Mouse (Mus musculus) cerebral cortex, adult 2 months (tissue): Measurements from ENCODE around the gene Kif5a.

Experiments
- WGBS: fragments of 180-500 bp; shearing (Covaris S2); methylation state at CpG from one replicate; pipeline ENCODE4 v1.1.7; 2018; 5-methylcytosine and 5-hydroxymethylcytosine counted together

Gene Kif5a

DNA sequence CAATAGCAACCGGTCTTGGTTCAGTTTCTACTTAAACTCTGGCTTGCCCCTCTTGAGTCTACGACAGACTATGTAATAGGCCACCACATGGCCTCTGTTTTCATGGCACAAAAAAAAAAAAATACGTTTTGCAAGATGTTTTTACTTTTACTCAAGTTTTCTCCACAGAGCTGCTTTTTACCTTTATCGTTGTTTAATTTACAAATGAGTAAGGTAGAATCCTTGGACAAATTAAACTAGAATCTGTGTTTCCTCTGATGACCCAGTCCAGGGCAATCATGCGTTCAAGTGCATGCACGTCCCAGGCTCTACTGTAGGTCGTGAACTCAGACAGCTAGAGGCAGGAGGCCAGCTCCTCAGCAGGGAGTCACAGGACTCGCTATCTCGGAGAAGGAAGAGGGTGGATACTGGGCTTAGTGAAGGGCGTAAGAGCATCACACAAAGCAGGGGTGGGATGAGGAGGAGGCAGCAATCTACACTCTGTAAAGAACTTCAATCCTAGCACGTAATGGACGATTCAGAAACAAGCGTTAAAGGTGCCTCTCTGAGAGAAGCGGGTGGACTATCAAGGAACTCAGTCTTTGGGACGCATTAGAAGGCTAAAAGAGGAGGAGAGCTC is 26.5 kb upstream of the Kif5a start:
- WGBS = under 1% methylated on average over 15 of the region's 15 CpGs

DNA sequence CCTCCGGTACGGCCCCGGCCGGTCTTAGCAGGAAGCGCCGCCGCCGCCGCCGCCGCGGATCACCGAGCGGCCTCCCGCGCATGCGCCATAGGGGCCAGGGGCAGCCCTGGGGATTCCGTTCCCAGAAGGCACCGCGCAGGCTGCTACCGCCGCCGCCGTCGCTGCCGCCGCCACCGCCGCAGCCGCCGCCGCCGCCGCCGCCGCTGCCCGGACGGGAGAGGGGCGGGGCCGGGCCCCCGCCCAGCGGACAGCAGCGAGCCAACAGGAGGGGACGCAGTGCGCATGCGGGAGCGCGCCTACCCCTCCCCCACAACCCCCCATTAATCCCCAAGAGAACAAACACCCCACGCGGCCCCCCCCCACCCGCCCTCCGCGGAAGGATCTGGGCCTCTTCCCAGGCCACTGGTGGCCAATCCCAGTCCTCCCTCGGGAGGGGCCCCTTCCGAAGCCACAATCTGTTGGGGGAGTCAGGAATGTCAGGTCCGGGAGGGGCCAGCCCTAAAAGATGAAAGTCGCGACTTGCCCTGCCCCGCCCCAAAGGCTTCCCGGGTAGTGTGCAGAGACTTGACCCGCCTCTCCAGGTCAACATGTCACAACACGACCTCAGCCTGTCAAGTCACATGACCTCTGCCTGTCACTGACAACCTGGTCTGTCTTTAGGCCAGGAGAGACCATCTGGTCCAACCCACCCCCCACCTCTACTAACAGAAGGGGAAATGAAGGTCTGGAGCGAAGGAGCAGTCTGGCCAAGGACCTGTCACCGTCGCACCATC is 25.8 kb upstream of the Kif5a start, which contains the start of gene Mbd6:
TSS of gene Mbd6 (minus strand) at position 219 of the 773 bp plus-strand sequence.
- under 1% methylated on average over 62 of the region's 65 CpGs for WGBS

DNA sequence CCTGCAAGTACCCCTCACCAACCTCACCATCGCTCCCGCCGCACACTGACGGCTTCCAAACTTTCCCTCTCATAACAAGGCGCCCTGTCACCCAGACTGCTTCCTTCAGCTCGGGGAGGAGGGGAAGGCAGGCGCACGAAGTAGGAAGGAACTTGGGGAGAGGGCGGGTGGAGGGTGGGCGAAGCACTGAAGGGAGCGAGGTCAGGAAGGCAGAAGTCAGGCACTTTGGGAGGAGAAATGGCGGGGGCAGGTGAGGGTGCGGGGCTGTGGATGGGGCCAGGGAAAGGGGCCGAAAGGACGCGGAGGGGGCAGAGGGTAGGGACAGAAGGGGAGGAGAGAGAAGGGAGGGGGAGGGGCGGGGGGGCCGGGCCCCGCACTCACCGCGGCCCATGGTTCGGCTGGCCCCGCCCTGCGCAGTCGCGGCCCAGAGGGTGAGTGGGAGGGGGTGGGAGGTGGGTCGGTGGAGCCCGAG is 25.2 kb upstream of the Kif5a start:
- WGBS = 1% methylated on average over 16 of the region's 28 CpGs

DNA sequence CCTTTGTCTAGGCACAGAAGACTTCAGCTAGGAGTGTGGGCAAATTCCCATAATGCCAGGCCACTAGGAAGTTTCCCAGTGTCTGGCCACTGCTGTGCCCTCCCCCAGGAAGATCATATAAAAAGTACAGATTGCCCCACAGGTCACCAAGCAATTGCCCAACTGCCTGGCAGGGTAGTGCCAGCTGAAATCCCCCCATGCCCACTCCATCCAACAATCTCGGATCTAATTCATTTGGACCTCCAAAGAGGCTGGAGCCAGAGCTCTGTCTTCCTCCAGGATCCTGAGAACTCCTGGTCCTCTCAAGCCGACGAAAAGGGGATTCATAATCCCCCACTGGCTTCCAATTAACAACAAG is 24.8 kb upstream of the Kif5a start:
- 0% methylated on average over 3 of the region's 3 CpGs for WGBS

DNA sequence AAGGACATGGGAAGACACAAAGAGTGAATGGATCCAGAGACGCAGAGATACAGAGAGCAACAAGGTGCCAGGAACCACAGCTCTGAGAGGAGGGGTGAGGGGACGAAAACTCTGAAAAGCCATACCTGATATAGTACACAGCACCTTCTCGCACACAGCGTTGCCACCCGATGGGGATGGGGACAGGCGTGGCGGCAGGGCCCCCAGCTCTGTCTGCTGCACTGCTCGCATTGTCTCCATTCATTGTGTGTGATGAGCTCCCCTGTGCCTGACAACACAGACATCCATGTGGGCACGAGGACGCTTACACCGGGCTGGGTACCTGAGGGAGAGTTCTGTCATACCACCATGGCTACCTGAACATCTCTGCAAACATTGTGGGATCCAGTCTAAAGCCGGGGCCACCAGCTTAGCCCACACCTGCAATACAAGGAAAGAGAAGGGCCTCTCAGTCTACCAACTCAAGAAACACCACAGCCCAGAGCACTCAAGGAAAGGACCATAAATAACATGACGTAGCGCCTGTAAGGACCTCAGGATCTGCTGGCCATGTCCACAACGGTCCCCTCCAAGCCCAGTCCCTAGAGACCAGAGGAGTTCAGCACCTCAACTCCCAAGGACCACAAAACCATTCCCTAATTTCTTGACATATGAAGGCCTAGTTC is 24.3 kb upstream of the Kif5a start:
- WGBS = 46% methylated on average over 15 of the region's 15 CpGs

DNA sequence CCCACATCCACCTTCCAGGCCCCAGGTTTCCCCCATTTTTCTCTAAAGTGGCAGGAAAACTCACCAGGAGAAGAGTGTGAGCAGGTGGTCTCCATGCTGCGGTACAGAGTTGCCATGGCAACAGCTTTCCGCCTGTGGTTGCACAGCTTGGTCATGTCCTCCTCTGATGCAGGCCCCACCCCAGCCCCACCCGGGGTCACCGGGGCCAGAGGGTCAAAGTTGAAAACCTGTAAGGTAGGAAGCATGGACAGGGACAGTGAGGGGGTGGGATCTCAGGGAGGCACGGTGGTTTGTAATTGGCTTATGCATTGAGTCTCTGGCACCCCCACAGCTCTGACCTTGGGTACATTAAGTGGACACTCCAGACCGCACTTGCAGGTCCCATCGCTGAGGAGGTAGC is 23.6 kb upstream of the Kif5a start:
- WGBS = 50% methylated on average over 7 of the region's 7 CpGs

DNA sequence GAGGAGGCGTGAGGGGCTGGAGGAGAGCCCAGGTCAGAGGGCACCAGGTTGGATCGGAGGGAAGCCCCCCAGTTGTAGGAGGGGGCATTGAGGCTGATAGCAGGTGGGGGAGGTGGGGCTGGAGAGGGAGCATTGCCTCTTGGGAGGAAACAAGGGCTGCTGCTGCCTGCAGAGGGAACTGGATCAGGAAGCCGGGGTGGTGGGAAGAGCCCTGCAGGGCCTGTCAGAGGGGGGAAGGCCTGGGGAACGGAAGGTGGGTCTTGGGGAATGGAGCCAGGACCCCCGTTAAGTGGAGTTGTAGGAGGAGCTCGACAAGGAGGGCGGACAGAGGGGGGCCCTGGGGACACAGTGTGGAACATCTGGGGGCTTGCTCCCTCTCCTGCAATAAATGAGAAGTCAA is 23.0 kb upstream of the Kif5a start:
- WGBS = 52% methylated on average over 7 of the region's 7 CpGs

DNA sequence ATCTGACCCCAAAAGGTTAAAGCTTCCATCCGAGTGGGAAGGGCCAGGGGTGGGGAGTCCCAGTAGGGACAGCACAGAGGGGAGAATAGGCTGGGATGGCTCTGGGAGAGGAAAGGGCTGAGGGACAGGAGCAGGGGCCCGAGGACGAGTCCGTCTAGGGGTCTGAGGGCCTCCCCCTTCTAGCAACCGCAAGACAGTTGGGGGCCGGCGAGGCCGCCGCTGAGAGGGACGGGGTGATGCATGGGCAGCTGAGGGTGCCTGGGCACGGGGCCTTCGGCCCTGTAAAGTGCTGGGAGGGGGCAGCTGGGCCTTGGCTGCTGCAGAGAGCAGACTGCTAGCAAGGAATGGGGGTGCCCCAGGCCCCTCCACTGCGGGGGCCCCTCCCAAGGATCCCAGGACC is 22.5 kb upstream of the Kif5a start:
- WGBS = 71% methylated on average over 13 of the region's 13 CpGs

DNA sequence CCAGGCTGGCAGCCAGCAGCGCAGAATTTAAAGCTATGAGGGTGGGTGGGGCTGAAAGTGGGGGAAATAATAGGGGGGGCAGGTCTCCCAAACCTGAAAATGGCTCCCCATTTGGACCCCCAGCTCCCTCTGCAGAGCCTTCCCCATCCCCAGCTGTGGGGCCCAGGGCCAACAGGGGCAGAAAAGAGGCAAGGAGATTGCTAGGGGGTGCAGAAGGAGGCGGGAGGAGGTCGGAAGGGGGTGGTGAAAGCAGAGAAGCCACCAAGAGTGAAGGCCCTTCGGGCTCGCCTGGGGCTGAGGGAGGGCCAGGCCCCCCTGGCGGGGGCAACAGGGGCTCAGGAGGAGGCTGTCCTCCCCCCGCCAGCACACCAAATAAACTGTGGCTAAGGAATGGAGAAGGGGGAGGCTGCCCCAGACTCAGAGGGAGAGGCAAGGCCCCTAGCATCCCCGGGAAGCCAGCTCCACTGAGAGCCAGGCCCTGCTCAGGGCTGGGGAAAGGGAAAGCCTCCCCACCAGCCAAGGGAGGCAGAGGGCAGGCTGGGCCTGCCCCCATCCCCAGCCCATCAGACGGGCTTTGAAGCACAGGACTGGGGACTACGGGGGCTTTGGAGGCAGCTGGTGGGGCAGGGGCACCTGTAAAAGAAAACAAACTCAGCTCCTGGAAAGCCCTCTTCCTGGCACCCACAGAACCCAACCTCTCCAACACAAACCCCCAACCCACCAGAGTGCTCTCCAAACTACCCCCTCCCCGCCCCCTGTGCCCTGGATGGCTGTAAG is 21.8 kb upstream of the Kif5a start:
- WGBS = 76% methylated on average over 10 of the region's 11 CpGs

DNA sequence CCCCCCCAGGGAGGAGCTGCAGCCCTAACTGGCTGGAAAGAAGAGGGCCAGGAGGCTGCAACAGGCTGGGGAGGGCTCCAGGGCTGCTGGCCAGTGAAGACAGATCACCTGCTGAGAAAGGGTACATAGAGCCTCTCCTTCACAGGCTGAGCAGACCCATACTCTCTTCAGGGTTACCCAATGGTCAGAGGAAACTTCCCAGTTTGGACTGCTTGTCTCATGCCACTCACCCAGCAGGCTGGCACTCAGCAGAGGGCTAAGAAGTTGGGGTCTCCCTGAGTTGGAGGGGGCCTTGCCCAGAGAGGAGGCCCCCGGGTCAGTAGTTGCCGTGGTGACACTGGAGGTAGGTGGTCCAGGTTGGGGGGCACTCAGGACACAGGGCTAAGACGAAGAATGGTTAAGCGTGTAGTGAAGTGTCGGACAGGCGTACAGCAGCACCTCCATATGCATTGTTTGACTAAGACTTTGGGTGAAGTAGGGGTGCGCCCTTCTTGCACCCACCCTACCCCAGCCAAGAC is 21.0 kb upstream of the Kif5a start:
- 91% methylated on average over 7 of the region's 7 CpGs for WGBS

DNA sequence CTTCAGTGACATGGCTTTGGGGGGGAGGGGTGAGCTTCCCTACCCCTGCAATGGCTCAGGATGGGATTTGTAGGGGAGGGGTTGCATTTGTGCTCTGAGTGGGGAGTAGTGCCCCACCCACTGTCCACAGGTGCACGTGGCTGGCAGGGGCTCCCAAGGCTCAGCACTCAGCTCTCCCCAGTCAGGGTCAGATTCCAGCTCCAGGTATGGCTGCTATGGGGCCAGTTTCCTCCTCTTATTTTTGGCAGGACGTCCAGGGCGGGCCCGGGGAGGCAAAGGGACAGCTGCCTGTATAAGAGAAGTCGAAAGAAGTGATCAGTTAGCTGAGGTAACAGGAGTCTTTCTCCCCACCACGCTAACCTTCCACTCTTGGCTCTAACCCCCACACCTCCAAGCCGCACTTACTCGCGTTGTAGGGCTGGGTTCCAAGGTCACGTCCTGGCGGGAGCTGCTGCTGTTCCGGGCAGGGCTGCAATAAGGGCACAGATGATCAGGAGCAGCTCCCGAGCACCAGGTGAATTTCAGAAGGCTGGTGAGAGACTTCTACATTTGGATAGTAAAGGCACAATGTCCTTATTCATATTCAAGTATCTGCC is 19.6 kb upstream of the Kif5a start:
- 73% methylated on average over 13 of the region's 13 CpGs for WGBS

DNA sequence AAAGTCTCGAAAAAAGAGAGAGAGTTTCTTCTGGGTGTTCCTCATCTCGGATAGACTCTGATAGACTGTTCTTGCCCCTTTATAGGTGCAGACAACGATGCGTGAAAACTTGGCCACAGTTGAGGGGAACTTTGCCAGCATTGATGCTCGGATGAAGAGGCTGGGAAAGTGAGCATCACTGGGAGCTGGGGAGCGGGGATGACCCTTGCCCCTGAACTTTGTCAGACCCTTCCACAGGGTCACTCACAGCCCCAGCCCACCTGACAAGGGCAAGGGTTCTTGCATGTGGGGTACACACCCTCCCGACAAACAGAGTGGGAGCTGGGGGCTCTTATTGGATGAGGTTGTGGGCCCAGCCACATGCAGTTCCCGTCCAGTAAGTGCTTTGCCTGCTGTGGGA is 18.2 kb upstream of the Kif5a start:
- 58% methylated on average over 8 of the region's 8 CpGs for WGBS

DNA sequence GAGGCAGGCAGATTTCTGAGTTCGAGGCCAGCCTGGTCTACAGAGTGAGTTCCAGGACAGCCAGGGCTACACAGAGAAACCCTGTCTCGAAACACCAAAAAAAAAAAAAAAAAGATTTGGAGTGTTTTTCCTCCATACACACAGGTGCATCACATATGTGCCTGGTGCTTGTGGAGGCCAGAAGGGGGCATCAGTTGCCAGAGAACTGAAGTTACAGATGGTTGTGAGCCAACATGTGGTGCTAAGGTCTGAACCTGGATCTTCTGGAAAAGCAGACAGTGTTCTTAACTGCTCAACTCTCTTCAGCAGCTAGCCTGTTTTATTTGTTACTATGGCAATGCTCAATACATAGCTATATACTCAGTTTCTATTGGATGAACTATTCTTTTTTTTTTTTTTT is 16.6 kb upstream of the Kif5a start:
- WGBS = 81% methylated on average over 2 of the region's 2 CpGs

DNA sequence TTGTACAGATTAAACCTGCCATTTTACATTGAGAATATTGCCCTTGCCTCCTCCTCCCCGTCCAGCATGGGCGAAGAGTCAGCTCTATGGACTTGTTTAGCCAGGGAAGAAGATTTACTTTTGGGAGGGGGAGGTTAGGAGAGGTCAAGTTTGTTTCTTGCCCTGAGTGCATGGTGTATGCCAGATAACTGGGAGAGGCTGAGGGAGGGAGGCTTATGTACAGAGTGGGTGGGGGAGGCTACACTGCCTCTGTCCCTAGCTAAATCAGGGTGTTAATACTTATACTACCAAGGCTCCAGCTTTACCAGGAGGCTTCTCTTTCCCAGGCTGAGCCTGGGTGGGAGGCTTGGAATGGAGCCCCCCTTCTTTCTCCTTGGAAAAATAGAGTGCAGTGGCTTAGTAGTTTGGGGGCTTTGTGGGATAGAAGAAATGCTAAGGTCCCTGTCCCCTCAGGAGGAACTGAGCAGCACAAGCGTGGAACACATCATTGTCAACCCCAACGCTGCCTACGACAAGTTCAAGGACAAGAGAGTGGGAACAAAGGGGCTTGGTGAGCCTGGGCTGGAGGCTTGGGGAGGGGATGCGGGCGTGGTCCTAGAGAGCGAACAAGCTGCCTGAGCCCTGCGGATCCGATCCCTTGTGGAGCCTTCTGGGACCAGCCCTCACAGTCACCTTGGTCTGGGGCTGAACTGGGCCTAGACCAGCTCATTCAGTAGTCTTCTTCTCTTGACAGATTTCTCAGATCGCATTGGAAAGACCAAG is 11.3 kb upstream of the Kif5a start:
- WGBS = 90% methylated on average over 11 of the region's 11 CpGs

DNA sequence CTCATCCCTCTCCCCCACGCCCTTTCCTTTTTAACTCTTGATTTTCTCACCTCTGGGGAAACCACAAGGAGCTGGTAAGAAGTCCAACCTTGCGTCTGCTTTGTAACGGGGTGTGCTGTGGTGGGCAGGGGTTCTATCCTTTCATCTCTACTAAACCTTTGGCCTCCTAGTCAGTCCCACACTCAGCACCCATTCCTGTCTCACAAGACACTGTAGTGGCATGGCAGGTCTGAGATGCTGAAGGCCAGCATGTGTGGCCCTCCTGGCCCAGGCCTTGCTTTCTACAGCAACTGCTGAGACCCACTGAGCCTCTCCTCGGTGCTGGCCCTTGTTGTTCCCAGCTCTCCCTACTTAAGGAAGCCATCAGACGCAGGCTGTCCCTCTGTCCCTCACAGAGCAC is 9.2 kb upstream of the Kif5a start:
- 88% methylated on average over 5 of the region's 5 CpGs for WGBS

DNA sequence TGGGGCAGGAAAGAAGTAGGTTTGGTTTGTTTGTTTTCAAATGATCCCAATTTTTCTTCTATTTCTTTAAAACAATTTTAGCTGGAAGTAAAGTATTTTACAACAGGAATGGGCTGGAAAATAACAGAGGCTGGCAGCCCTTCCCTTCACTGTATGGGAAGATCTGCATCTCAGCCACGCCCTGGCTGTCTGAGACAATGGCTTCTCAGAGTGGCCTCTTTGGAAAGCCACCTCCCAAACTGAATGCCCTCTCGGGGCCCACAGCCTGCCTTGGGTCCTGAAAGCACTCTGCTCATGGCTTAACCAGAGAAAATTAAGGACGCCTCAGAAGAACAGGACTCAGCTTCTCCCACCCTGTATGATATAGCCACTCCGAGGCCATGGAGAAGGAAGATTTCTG is 6.7 kb upstream of the Kif5a start:
- 69% methylated on average over 4 of the region's 4 CpGs for WGBS

DNA sequence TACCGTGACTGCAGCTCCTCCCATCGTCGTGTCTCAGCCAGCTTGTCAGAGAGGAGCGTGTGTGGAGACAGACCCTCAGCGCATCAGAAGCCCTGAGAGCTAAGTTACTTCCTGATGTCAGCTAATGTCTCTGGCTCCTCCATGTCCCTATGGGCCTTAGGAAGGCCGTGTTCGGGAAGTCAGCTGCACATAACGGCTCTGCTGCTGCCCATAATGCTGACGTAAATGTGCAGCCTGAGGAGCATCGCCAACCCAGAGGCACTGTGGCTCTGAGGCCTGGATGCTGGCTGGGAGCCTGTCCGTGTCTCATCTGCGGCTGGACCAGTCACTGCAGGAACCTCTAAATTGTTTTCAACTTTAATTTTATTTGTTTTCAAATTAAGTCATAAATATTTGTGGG is 5.9 kb upstream of the Kif5a start:
- WGBS = 48% methylated on average over 12 of the region's 12 CpGs

DNA sequence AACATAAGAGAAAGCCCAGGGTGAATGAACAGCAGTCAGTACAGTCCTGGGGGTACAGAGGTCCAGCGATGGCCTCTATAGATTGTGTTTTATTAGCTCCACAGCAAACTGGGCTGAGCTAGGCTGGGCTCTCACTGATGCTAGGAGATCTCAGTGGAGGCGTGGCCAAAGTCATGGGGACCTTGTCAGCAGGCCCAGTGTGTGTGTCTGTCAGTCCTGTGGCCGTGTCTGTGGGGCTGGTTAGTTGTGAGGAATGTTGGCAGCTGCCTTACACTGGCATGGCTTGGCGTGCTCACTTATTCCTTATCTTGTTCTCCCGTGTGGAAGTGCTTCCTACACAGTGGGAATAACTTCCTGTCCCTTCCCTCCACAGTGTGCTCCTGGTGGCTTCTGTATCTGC is 5.3 kb upstream of the Kif5a start:
- 53% methylated on average over 5 of the region's 5 CpGs for WGBS

DNA sequence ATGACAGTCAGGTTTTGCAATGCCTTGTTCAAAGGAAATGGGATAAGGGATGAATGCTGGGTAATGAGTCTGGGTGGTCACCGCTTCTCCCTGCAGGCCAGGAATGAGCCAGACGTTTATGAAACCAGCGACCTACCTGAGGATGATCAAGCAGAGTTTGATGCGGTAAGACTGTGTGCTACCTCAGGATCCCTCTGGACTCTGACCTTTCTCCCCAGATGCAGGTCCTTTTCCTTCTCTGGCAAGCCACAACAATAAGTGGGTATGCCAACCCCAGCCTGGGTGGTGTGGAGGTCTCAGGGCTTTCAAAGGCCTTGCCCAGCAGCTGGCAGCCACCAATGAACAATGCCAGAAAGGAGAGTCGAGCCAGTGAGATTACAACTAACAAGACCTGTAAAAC is 4.2 kb upstream of the Kif5a start:
- 53% methylated on average over 5 of the region's 5 CpGs for WGBS

DNA sequence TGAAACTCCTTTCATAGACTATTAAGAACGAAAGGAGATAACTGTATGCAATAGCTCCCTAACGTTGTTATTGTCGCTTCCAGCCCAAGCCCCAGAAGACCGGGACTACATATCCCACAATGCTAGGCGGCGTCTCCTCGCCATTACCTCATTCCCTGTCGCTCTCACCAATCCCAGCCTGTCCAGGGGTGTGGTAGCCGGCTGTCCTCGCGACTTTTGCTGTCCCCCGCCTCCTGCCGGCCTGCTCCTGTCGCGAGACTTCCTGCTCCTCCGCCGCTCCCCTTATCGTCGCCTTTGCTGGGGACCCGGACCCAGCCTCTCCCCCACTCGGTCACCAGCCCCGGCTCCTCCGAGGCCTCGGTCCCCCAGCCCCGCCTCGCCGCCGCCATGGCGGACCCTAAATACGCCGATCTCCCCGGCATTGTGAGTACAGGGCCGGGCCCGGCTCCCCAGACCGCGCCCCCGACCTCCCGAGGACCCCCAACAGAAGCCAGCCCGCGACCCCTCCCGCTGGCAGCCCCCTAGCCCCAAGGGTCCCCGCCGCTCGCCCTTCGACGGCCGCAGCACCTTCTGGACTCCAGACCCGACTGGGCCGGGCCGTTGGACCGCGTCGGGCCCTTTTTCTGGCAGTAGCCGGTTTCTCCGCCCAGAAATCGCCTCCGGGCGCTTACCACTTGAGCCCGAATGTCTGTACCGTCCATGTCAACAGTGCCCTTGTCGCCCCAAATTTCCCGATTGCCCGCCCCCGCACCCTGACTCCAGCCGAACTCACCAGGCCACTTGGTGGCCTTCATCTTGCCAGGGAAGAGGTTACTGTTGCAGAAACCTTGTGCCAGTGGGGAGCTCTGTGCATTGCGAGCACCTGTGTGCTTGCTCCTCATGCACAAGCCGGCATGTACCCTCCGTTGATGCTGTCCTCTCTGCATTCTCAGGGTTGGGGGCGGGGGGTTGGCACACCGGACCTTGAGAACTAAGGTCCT is 3.3 kb upstream of the Kif5a start, which contains the start of gene Dctn2:
TSS of gene Dctn2 (plus strand) at position 257 of the 980 bp plus-strand sequence.
- under 1% methylated on average over 70 of the region's 70 CpGs for WGBS
